ENCODE assay signal across 9 mouse cellular contexts in the genomic region with DNA sequence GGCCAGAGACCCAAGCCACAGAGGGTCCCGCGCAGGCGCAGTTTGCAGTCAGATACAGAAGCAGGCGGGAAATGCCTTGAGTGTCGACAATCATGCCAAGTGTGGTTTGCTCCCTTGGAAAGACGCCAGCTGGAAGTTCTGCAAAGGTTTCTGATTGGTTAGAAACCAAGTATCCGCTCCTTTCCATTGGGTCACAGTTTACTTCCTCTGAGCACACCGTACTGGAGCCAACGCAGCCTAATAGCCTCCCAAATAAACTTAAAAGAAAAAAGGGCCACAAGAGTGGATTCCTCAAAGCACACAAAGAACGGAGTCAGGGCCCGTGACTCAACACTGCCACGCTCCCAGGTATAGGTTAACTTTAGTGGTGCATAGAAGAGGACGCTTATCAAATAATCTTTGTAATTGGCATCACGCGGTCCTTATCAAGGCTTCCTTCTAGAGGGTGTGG.
DNase-seq lines count a peak whose midpoint lies in the region; ATAC-seq and TF ChIP-seq lines count a peak whose summit lies in the region.
"Had no signal": no experiment of that assay in that cellular context is flagged by ENCODE, and none has a peak within 500 bp of the region (broad histone marks: within the 10 kb centered on the region; RNA-seq: fewer than 3 reads in every experiment).

No protein-coding gene starts in this region.

- H3K27me3 ChIP-seq in limb, embryonic 14.5 days (ENCODE audit: control insufficient read depth, insufficient read depth, low read length): no peaks in the 10 kb centered on the region
- H3K27me3 ChIP-seq in midbrain, embryonic 13.5 days: peaks cover 42% of the 10 kb centered on the region
- H3K27me3 ChIP-seq: liver, embryonic 13.5 days had no signal

- no peak overlapping the region for H3K27ac ChIP-seq in limb, embryonic 14.5 days (replicated peaks; ENCODE audit: low read depth, low read length)
- no peak overlapping the region for H3K27ac ChIP-seq in midbrain, embryonic 13.5 days
- H3K27ac ChIP-seq: liver, embryonic 13.5 days had no signal

- peak; percentile 57 for ATAC-seq in limb, embryonic 14.5 days (ENCODE audit: low FRiP score, low read depth)
- ATAC-seq in monocyte, adult 5-6 weeks (replicated peaks; ENCODE audit: insufficient number of reproducible peaks, low FRiP score, low TSS enrichment, poor library complexity, severe bottlenecking): no peak
- ATAC-seq in midbrain, embryonic 13.5 days: no peak

- H3K9me3 ChIP-seq in limb, embryonic 14.5 days (ENCODE audit: control insufficient read depth, low read length): no peaks in the 10 kb centered on the region
- no peaks in the 10 kb centered on the region for H3K9me3 ChIP-seq in midbrain, embryonic 13.5 days
- H3K9me3 ChIP-seq: liver, embryonic 13.5 days had no signal

- no peak overlapping the region for H3K9ac ChIP-seq in limb, embryonic 14.5 days (ENCODE audit: low read depth, low read length, severe bottlenecking)
- no peak overlapping the region for H3K9ac ChIP-seq in midbrain, embryonic 13.5 days (replicated peaks)
- H3K9ac ChIP-seq: liver, embryonic 13.5 days had no signal

- no peak overlapping the region for H3K4me3 ChIP-seq in limb, embryonic 14.5 days (replicated peaks; ENCODE audit: low read length)
- no peak overlapping the region for H3K4me3 ChIP-seq in midbrain, embryonic 13.5 days (replicated peaks)
- H3K4me3 ChIP-seq: liver, embryonic 13.5 days had no signal

- WGBS in limb, embryonic 14.5 days: 65% methylated on average over 15 of the region's 15 CpGs
- WGBS in midbrain, embryonic 13.5 days: 86% methylated on average over 15 of the region's 15 CpGs

- H3K4me2 ChIP-seq in limb, embryonic 14.5 days (replicated peaks; ENCODE audit: low read depth, low read length, severe bottlenecking): no peak overlapping the region
- no peak overlapping the region for H3K4me2 ChIP-seq in midbrain, embryonic 13.5 days (replicated peaks)
- H3K4me2 ChIP-seq: liver, embryonic 13.5 days had no signal

- H3K36me3 ChIP-seq in limb, embryonic 14.5 days (ENCODE audit: control insufficient read depth, insufficient read depth, low read length): no peaks in the 10 kb centered on the region
- no peaks in the 10 kb centered on the region for H3K36me3 ChIP-seq in midbrain, embryonic 13.5 days
- H3K36me3 ChIP-seq: liver, embryonic 13.5 days had no signal

- DNase-seq in gastrocnemius, adult 18-20 months (ENCODE audit: low spot score): peak; percentile 7
- DNase-seq in gastrocnemius, adult 8-10 months (ENCODE audit: low spot score in 2 of 2): no peak
- peak; percentile 26 for DNase-seq in urinary bladder, postnatal 25 days (ENCODE audit: low spot score)
- DNase-seq in urinary bladder, postnatal 10 days (ENCODE audit: low spot score): no peak
- DNase-seq in limb, embryonic 14.5 days (ENCODE audit: low spot score): peak; percentile 83
- DNase-seq in layer of hippocampus, adult 11-12 months (ENCODE audit: low spot score): no peak
- DNase-seq: liver, embryonic 13.5 days had no signal

- peaks cover 32% of the 10 kb centered on the region for H3K4me1 ChIP-seq in limb, embryonic 14.5 days (ENCODE audit: control insufficient read depth, insufficient read depth, low read length)
- peaks cover 19% of the 10 kb centered on the region for H3K4me1 ChIP-seq in midbrain, embryonic 13.5 days (replicated peaks)
- H3K4me1 ChIP-seq: liver, embryonic 13.5 days had no signal

- TF ChIP-seq POLR2A in limb, embryonic 14.5 days (IDR thresholded peaks at IDR 0.05; ENCODE audit: borderline replicate concordance, extremely low read depth, insufficient read depth, insufficient read length): no peak

Comparison
In these comparisons a context has a peak if more than half of its experiments do, and no peak if none do; other contexts are left out.
1. DNase-seq: peak in gastrocnemius, adult 18-20 months (single experiment), urinary bladder, postnatal 25 days (single experiment) and limb, embryonic 14.5 days (single experiment); none in gastrocnemius, adult 8-10 months (0 of 2), urinary bladder, postnatal 10 days (single experiment) and layer of hippocampus, adult 11-12 months (single experiment).